ENCODE assay signal across 10 mouse cellular contexts in the genomic region with DNA sequence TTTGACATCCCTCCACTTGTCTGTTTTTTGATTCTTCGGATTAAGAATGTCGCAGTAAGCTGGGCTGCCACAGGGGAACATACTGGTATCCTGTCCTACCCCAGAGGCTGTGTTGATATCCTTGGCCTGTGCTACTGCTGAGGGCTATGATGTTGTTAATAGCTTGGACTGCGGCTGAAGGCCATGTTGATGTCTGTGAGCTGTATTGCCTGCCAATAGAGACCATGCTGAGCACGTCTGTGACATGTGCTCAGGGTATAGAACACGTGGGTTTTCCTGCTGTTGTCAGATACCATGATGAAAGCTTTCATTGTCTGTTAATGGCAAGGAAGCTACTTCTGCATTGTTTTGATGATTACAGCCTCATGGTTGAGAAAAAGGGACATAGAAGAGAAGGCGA.
"Had no signal": no experiment of that assay in that cellular context is flagged by ENCODE, and none has a peak within 500 bp of the region (broad histone marks: within the 10 kb centered on the region; RNA-seq: fewer than 3 reads in every experiment).

No protein-coding gene starts in this region.

- H3K27ac ChIP-seq: limb, embryonic 15.5 days; liver, embryonic 12.5 days; midbrain, embryonic 12.5 days; stomach, postnatal 0 days had no signal

- H3K9ac ChIP-seq: limb, embryonic 15.5 days; liver, embryonic 12.5 days; lung, embryonic 14.5 days; midbrain, embryonic 12.5 days had no signal

- H3K9me3 ChIP-seq: limb, embryonic 15.5 days; liver, embryonic 12.5 days; midbrain, embryonic 12.5 days had no signal

- H3K4me3 ChIP-seq: limb, embryonic 15.5 days; liver, embryonic 12.5 days; midbrain, embryonic 12.5 days had no signal

- H3K4me1 ChIP-seq: limb, embryonic 15.5 days; liver, embryonic 12.5 days; midbrain, embryonic 12.5 days had no signal

- H3K27me3 ChIP-seq: limb, embryonic 15.5 days; liver, embryonic 12.5 days; midbrain, embryonic 12.5 days had no signal

- ATAC-seq: liver, embryonic 12.5 days had no signal

- DNase-seq: kidney, postnatal 10 days; kidney, postnatal 4 days; lung, postnatal 10 days; lung, postnatal 4 days; thymus, postnatal 4 days had no signal

- H3K36me3 ChIP-seq: limb, embryonic 15.5 days; liver, embryonic 12.5 days; midbrain, embryonic 12.5 days had no signal

- H3K4me2 ChIP-seq: limb, embryonic 15.5 days; liver, embryonic 12.5 days; lung, embryonic 14.5 days; midbrain, embryonic 12.5 days had no signal
